Mouse (Mus musculus): Measurements from ENCODE around the gene Agps.
"Not testable (repeated sequence)": the region's sequence is repeated elsewhere in the genome, so short reads cannot be mapped to it uniquely, and the experiment has no call there.

The Agps gene

GRCm38 (mm10) chr2:75929786-75930444 is 97.9 kb downstream of the Agps start:
- no peak for DNase-seq (ENCODE audit: low spot score)

- no peak for DNase-seq (ENCODE audit: low spot score)
Measured at GRCm38 (mm10) chr2:75930941-75931340, 99.0 kb downstream of the Agps start.

- DNase-seq (ENCODE audit: low spot score): no peak
Measured at GRCm38 (mm10) chr2:75933541-75933940, 101.6 kb downstream of the Agps start.

- DNase-seq (ENCODE audit: low spot score): not testable (repeated sequence)
Measured at GRCm38 (mm10) chr2:75936685-75937084, 104.7 kb downstream of the Agps start.

GRCm38 (mm10) chr2:75937520-75938116 is 105.6 kb downstream of the Agps start:
- DNase-seq (ENCODE audit: low spot score): not testable (repeated sequence)

GRCm38 (mm10) chr2:75938117-75939063 is 106.4 kb downstream of the Agps start, which contains the start of gene Ttc30b:
Ttc30b (minus strand) TSS chr2:75938585.
- peak; percentile 79 for DNase-seq (ENCODE audit: low spot score)

- DNase-seq (ENCODE audit: low spot score): no peak
Measured at GRCm38 (mm10) chr2:75950685-75951084, 118.7 kb downstream of the Agps start.

GRCm38 (mm10) chr2:75953320-75953719 is 121.3 kb downstream of the Agps start:
- DNase-seq (ENCODE audit: low spot score): no peak

- no peak for DNase-seq (ENCODE audit: low spot score)
Measured at GRCm38 (mm10) chr2:75955709-75956108, 123.7 kb downstream of the Agps start.

GRCm38 (mm10) chr2:75959183-75959849 is 127.3 kb downstream of the Agps start:
- DNase-seq (ENCODE audit: low spot score): peak; percentile 47

GRCm38 (mm10) chr2:75959850-75960365 is 127.9 kb downstream of the Agps start:
- DNase-seq (ENCODE audit: low spot score): peak; percentile 18

- DNase-seq (ENCODE audit: low spot score): no peak
Measured at GRCm38 (mm10) chr2:75960366-75961330, 128.7 kb downstream of the Agps start.

GRCm38 (mm10) chr2:75963211-75963840 is 131.3 kb downstream of the Agps start:
- DNase-seq (ENCODE audit: low spot score): no peak

- no peak for DNase-seq (ENCODE audit: low spot score)
Measured at GRCm38 (mm10) chr2:75964051-75964450, 132.1 kb downstream of the Agps start.

GRCm38 (mm10) chr2:75964512-75964911 is 132.5 kb downstream of the Agps start:
- no peak for DNase-seq (ENCODE audit: low spot score)

- peak; percentile 29 for DNase-seq (ENCODE audit: low spot score)
Measured at GRCm38 (mm10) chr2:75964972-75965371, 133.0 kb downstream of the Agps start.

GRCm38 (mm10) chr2:75974131-75974530 is 142.2 kb downstream of the Agps start:
- no peak for DNase-seq (ENCODE audit: low spot score)

- not testable (repeated sequence) for DNase-seq (ENCODE audit: low spot score)
Measured at GRCm38 (mm10) chr2:75976070-75976469, 144.1 kb downstream of the Agps start.

GRCm38 (mm10) chr2:75977752-75978368 is 145.9 kb downstream of the Agps start, which contains the start of gene Ttc30a2:
Ttc30a2 (minus strand) TSS chr2:75978170.
- DNase-seq (ENCODE audit: low spot score): peak; percentile 42
